Mouse (Mus musculus) forebrain, embryonic 16.5 days (tissue): ENCODE results near the gene Arpp21. TPM values are rescaled to one million over a fixed set of nuclear protein-coding genes. Genes with fewer than 3 reads are reported as not detected.
A peak's percentile ranks its signal among the peaks of the same experiment; 100 is the strongest.

Experiments used
- ATAC-seq: fragments of 200-750 bp; cut with Nextera tagmentation; 2 replicates; pipeline ENCODE4 v1.8.0; 2017; ENCODE audit warnings: mild to moderate bottlenecking, moderate library complexity
- H3K27ac ChIP-seq: fragments of 300-500 bp; sonication (generic); 2 replicates; pipeline ENCODE4 v1.5.1; 2014; ENCODE audit warnings: low read length, control low read depth
- H3K27me3 ChIP-seq: fragments of 300-500 bp; sonication (generic); replicated peaks from 2 replicates; pipeline ENCODE4 v1.6.1; 2014; ENCODE audit warnings: low read length; ENCODE audit not compliant: control insufficient read depth, insufficient read depth
- H3K36me3 ChIP-seq: fragments of 300-500 bp; sonication (generic); 2 replicates; pipeline ENCODE4 v1.6.1; 2014; ENCODE audit not compliant: control insufficient read depth, insufficient read depth
- H3K4me1 ChIP-seq: fragments of 300-500 bp; sonication (generic); replicated peaks from 2 replicates; pipeline ENCODE4 v1.6.1; 2014; ENCODE audit warnings: low read length; ENCODE audit not compliant: control insufficient read depth, insufficient read depth
- H3K4me2 ChIP-seq: fragments of 300-500 bp; sonication (generic); 2 replicates; pipeline ENCODE4 v1.6.1; 2014; ENCODE audit warnings: mild to moderate bottlenecking, low read length, control low read depth
- H3K4me3 ChIP-seq: fragments of 300-500 bp; sonication (generic); replicated peaks from 2 replicates; pipeline ENCODE4 v1.5.1; 2014; ENCODE audit warnings: mild to moderate bottlenecking, low read length, control low read depth
- H3K9ac ChIP-seq: fragments of 300-500 bp; sonication (generic); replicated peaks from 2 replicates; pipeline ENCODE4 v1.6.1; 2014; ENCODE audit warnings: low read depth, low read length, control low read depth
- H3K9me3 ChIP-seq: fragments of 300-500 bp; sonication (generic); 2 replicates; pipeline ENCODE4 v1.6.1; 2016; ENCODE audit warnings: low read length; ENCODE audit not compliant: control insufficient read depth
- WGBS: fragments of 180-500 bp; shearing (Covaris S2); extraction: QIAGEN DNeasy Blood & Tissue Kit; methylation state at CpG from one replicate; pipeline ENCODE4 v1.1.7; 2014; 5-methylcytosine and 5-hydroxymethylcytosine counted together
- polyA plus RNA-seq: library from polyadenylated mRNA; unstranded; fragments of >200 nt; fragmentation: Nextera tagmentation; extraction: Ambion mirVana; gene quantifications from 2 replicates; pipeline ENCODE4 v1.2.1, GENCODE M21; 2015

Gene Arpp21
- polyA plus RNA-seq, 1 experiment from 2014 or later = 115 TPM

DNA sequence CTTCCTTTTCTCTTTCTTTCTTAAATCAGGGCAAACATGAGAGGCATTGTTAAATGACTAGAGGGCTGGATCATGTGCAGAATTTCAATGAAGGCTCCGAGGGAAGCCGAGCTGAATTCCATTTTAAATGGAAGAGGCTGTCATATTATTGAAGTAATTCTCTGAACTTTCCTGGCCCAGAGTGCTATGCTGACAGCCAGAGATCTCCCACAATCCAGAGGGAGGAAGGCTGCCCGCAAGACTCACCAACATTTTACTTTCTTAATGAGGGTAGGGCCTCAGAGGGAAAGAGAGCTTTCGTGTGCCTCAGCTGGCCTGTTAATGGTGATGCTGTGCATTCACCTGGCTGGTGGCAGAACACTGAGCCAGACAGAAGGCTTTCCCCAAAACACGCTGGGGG, 160.5 kb downstream of the Arpp21 start:
- H3K4me2 ChIP-seq = no peak overlapping the region
- H3K9ac ChIP-seq = 0 out of 2 replicates have a peak overlapping the region, but pooled peaks have one; percentile 3
- 16% methylated on average over 5 of the region's 5 CpGs for WGBS

GRCm38 (mm10) chr9:112074872-112075271, 160.9 kb downstream of the Arpp21 start:
- Histone ChIP-seq H3K4me3 (no peak overlapping the region), H3K4me1 (peaks cover 11% of the 10 kb centered on the region), H3K27ac (peak overlapping the region; percentile 66), H3K4me2 (no peak overlapping the region), H3K9ac (no peak overlapping the region), H3K27me3 (no peaks in the 10 kb centered on the region), H3K36me3 (no peaks in the 10 kb centered on the region), H3K9me3 (no peaks in the 10 kb centered on the region)
- peak; percentile 28; the same call in 1 of the 2 replicates for ATAC-seq
- WGBS = 18% methylated on average over 5 of the region's 5 CpGs

More for the DNA sequence above, 160.5 kb downstream of the Arpp21 start:
- H3K36me3 ChIP-seq = no peaks in the 10 kb centered on the region
- H3K9me3 ChIP-seq = no peaks in the 10 kb centered on the region
- peak; percentile 47; the same call in 1 of the 2 replicates for ATAC-seq
- no peak overlapping the region for H3K4me3 ChIP-seq
- H3K27me3 ChIP-seq = no peaks in the 10 kb centered on the region
- peaks cover 11% of the 10 kb centered on the region for H3K4me1 ChIP-seq
- H3K27ac ChIP-seq = peak overlapping the region; percentile 66

DNA sequence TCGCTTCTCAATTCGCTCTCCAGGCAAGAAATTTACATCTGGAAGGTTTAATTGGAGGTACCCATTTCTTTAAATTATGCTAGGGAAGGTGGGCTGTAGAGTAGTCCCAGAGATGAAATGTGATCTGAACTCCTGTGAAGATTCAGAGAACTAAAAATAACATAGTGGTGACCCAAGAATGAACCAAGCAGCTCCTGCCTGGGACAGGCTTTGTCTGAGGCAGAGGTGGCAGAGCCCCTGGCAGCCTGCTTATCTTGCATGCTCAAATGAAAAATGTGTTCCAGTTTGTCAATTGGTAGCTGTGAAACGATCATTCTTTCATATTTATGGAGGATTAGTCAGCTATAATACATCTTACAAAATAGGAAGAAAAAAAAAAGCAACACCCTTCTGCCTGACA, 164.4 kb downstream of the Arpp21 start:
- Histone ChIP-seq H3K9ac (no peak overlapping the region), H3K27me3 (no peaks in the 10 kb centered on the region), H3K9me3 (no peaks in the 10 kb centered on the region), H3K4me2 (no peak overlapping the region), H3K36me3 (0 out of 2 replicates have a peak, but pooled peaks cover 2% of the 10 kb centered on the region), H3K4me3 (no peak overlapping the region), H3K27ac (peak overlapping the region; percentile 63; the same call in 1 of the 2 replicates), H3K4me1 (peaks cover 11% of the 10 kb centered on the region)
- WGBS = 31% methylated on average over 3 of the region's 3 CpGs
- no peak for ATAC-seq

DNA sequence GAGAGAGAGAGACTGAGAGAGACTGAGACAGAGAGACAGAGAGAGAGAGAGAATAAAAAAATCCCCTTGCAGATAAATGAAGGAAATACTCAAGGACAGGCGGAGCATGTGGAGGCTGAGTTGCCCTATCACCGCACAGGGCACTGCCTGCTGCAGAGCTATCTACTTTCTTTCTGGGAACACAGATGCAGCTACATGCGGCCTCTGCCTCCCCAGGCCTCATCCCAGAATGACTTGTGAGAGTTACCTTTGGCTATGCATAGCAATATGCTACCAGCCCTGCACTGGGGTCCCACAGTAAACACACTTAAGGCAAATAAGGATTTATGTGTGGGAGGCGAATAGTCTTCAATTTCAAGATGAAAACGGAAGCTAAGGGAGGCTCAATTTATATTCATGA, 164.8 kb downstream of the Arpp21 start:
- H3K27me3 ChIP-seq = no peaks in the 10 kb centered on the region
- 45% methylated on average over 5 of the region's 5 CpGs for WGBS
- ATAC-seq = no peak
- H3K36me3 ChIP-seq = 0 out of 2 replicates have a peak, but pooled peaks cover 3% of the 10 kb centered on the region
- peaks cover 11% of the 10 kb centered on the region for H3K4me1 ChIP-seq
- H3K4me3 ChIP-seq = no peak overlapping the region
- no peaks in the 10 kb centered on the region for H3K9me3 ChIP-seq
- H3K27ac ChIP-seq = peak overlapping the region; percentile 63
- H3K4me2 ChIP-seq = no peak overlapping the region
- no peak overlapping the region for H3K9ac ChIP-seq

DNA sequence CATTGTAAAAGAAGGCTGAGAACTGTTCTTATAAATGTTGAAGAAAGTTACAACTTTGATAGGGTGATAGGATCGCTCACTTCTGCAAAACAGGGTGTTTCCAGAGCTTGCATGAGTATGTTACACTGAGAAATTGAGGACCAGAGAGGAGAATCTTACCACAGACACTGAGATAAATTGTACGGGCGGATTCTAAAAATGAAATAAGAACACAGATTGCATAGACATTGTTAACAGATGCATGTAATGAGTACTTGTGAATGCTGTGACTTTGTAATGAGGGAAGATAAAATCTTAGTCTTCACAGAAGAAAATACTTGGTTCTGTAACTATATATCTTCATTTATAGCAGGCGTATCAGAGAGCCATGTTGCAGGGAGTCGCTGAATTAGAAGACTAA, 167.5 kb downstream of the Arpp21 start:
- Histone ChIP-seq H3K27me3 (no peaks in the 10 kb centered on the region), H3K9me3 (no peaks in the 10 kb centered on the region), H3K4me1 (peaks cover 3% of the 10 kb centered on the region; the same call in 1 of the 2 replicates), H3K9ac (no peak overlapping the region), H3K4me2 (no peak overlapping the region), H3K27ac (no peak overlapping the region), H3K36me3 (0 out of 2 replicates have a peak, but pooled peaks cover 4% of the 10 kb centered on the region), H3K4me3 (no peak overlapping the region)
- WGBS = 82% methylated on average over 5 of the region's 5 CpGs
- ATAC-seq = no peak

DNA sequence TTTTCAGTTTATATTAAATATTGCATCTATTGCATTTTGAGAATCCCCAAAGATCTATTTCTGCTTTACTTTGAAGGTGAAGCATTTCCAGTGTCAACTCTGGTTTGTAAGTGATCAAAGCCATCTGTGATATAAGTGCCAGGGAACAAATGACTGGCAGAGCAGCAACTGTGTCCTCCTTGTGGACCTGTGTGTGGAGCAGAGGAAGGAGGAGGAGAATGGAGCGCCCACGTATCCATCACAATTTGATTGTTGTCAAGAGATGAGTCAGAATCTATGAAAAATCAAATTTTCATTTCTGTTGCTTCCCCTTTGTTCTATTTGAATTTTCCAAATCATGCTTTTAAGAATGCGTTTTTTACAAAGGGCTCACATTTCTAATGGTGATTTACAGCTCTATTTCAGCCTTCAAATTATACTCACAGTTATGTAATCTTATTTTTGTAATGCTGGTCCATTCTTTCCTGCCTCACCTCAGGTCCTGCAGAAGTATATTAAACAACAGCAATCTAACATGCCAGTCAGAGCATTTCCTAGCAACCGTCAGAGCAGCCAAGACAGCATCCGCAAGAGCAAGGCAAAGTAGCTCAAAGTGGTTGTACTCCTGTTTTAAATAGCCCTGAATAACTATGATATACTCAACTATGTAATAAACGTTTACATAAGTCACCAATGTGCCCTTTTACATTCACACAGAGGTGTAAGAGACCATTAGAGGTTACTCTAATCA, 174.9 kb downstream of the Arpp21 start:
- no peak for ATAC-seq
- Histone ChIP-seq H3K27ac (no peak overlapping the region), H3K9ac (no peak overlapping the region), H3K9me3 (no peaks in the 10 kb centered on the region), H3K4me3 (no peak overlapping the region), H3K27me3 (no peaks in the 10 kb centered on the region), H3K4me1 (no peaks in the 10 kb centered on the region), H3K36me3 (no peaks in the 10 kb centered on the region), H3K4me2 (no peak overlapping the region)
- 49% methylated on average over 6 of the region's 6 CpGs for WGBS

GRCm38 (mm10) chr9:112054807-112055381, 180.8 kb downstream of the Arpp21 start:
- WGBS = 70% methylated on average over 6 of the region's 6 CpGs
- ATAC-seq = no peak

DNA sequence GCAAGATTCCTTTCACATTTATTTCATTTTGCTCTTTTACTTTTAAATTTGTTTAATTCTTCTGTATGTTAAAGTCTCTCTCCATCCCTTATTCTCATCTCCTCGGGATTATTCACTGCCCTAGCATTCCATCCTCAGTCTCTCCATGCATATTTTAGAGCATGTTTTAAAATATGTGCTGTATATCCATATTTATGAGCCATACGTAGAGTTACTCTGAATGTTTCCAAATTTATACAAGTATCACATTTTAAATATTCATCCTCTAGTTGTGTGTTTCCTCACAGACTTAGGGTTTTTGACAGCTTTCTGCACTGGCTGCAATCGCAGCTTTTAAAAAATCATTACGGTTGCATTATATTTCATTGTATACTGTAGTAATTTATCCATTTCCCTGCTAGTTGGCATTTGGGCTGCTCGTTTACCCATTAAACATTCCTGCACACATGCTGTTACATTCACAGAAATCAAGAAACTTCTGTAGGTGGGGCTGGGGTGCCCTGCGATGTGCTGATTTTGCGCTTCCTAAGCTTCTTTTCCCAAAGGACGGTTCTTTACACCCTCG, 187.8 kb downstream of the Arpp21 start:
- Histone ChIP-seq H3K36me3 (no peaks in the 10 kb centered on the region), H3K9me3 (no peaks in the 10 kb centered on the region), H3K27ac (no peak overlapping the region), H3K27me3 (no peaks in the 10 kb centered on the region), H3K9ac (no peak overlapping the region), H3K4me2 (no peak overlapping the region), H3K4me3 (no peak overlapping the region), H3K4me1 (peaks cover 7% of the 10 kb centered on the region)
- 68% methylated on average over 9 of the region's 9 CpGs for WGBS
- ATAC-seq = peak; percentile 75

More at GRCm38 (mm10) chr9:112054807-112055381, 180.8 kb downstream of the Arpp21 start:
- H3K4me2 ChIP-seq = no peak overlapping the region
- H3K9ac ChIP-seq = no peak overlapping the region
- H3K36me3 ChIP-seq = no peaks in the 10 kb centered on the region
- no peaks in the 10 kb centered on the region for H3K27me3 ChIP-seq
- no peaks in the 10 kb centered on the region for H3K4me1 ChIP-seq
- no peak overlapping the region for H3K27ac ChIP-seq
- H3K4me3 ChIP-seq = no peak overlapping the region
- no peaks in the 10 kb centered on the region for H3K9me3 ChIP-seq

DNA sequence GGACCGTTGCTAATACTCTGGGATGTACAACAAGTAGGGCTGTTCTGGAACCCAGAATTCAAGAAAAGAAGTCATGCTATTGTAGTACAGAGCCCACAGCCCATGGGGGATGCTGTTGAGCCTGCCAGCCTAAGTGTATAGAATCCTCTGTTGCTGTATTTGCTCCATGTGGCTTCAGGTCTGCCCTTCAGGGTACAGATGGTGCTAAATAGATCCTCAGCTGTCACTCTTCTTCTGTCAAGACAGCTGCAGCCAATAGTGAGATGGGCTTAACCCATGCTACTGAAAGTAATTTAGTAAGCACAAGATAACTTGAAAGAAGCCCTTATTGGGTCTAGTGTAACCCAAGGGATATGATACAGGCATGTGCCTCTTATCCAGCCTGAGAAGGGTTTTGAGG, 195.2 kb downstream of the Arpp21 start:
- WGBS = 79% methylated on average over 1 of the region's 1 CpGs
- H3K9ac ChIP-seq = no peak overlapping the region

More for the DNA sequence above, 195.2 kb downstream of the Arpp21 start:
- Histone ChIP-seq H3K36me3 (no peaks in the 10 kb centered on the region), H3K4me3 (no peak overlapping the region), H3K27me3 (no peaks in the 10 kb centered on the region), H3K4me1 (peaks cover 9% of the 10 kb centered on the region), H3K4me2 (no peak overlapping the region), H3K9me3 (no peaks in the 10 kb centered on the region), H3K27ac (no peak overlapping the region)
- no peak for ATAC-seq
